Mouse (Mus musculus) layer of hippocampus, adult 8-10 months (tissue): ENCODE data around the gene Olfr743. TPM values are rescaled to one million over a fixed set of nuclear protein-coding genes. Genes with fewer than 3 reads are reported as not detected.
"Not testable (repeated sequence)": the region's sequence is repeated elsewhere in the genome, so short reads cannot be mapped to it uniquely, and the experiment has no call there.

ENCODE experiments used
- DNase-seq, 2 experiments: peaks; one replicate each; pipeline ENCODE4 v3.0.0; 2022; ENCODE audit warnings: low spot score in 2 of 2
- total RNA-seq, 4 experiments: library from RNA; stranded (reverse); gene quantifications; 2 replicates each; pipeline ENCODE4 v1.2.4; 2022

The Olfr743 gene
- not detected for total RNA-seq

DNA sequence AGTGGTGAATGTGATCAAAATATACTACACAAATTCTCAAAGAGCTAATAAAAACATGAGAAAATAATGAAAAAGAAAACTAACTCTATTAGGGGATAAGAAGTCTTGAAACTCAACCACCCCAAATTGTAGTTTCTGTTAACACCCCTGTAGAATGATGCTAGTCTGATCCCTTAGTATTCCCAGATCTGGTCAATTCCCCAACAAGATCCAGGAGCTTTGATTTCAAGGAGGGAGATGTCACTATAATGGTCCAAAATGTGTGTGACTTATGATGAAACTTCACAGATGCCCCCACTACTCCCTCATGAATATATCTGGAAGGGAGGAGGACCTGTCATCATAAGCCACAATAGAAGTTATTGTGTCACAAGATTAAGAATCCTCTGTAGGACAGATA lies at the start of gene Olfr743:
TSS of gene Olfr743 (plus strand) at position 301 of the 400 bp plus-strand sequence.
- DNase-seq, result no peak

DNA sequence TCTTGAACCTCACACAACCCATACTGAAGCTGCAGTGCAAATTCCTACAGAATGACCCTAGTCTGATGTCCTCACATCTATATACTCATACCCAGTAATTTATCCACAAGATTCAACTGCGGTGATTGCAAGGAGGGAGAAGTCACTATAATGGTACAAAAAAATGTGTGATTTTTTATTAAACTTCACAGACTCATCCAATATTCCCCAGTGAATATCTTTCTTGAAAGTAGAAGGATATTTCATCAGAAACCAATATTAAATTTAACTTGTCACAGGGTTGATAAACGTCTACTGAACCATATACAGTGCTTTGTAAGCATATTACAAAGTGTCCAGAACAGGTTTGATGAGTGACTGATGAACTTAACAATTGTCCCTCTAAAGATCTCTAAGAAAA lies 49.2 kb upstream of the Olfr743 start, which contains the start of gene Olfr741:
TSS of gene Olfr741 (plus strand) at position 301 of the 400 bp plus-strand sequence.
- no peak for DNase-seq

DNA sequence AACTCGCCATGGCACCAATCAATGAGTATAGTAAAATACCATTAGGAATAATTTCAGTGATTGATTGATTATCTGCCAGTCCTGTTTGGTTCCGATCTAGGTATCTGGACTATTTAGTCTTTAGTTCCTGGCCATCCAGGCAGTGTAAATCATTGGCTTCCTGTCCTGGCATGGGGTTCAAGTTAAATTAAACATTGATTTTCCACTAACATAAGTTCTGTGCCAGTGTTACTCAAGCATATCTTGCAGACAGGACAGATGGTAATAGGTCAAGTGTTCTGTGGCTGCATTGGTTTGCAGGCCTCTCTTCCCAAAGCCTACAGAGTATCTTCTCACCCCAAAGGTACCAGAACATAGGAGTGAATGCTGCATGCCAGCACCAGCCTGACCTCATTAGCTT lies 43.2 kb upstream of the Olfr743 start:
- no peak for DNase-seq

DNA sequence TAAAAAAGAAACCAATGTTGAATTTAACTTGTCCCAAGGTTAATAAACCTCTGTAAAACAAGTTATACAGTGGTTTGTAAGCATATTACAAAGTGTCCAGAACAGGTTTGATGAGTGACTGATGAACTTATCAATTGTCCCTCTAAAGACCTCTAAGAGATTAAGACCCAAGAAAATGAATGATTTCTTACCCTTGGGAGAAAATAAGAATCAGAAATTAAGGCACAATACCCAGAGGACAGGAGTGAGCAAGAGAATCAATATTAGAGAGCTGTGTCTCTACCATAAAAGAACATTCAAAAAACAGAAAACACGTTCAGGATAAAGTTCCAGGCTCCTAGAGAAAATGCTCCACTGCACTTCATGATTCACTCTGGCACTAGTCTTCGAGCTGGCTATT lies 18.3 kb upstream of the Olfr743 start, which contains the start of gene Olfr742:
TSS of gene Olfr742 (plus strand) at position 301 of the 400 bp plus-strand sequence.
- no peak for DNase-seq

DNA sequence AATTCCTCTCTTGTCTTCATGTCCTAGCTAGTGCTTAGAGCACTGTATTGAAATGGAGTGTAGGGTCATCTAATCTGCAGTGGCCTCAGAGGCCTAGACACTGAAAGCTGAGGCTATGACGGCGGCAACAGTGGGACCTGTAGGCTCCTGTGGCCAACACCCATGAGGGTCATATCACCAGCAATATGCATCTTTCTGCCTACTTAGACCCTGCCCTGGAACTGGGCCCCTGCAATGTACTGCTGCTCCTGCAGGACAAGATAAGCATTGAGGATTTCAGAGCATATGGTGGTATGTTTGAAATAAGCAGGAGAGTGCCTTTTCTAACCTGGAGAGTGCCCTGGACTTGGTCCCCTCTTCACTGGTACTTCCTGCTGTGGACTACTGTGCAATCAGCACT lies 31.1 kb downstream of the Olfr743 start:
- no peak for DNase-seq

DNA sequence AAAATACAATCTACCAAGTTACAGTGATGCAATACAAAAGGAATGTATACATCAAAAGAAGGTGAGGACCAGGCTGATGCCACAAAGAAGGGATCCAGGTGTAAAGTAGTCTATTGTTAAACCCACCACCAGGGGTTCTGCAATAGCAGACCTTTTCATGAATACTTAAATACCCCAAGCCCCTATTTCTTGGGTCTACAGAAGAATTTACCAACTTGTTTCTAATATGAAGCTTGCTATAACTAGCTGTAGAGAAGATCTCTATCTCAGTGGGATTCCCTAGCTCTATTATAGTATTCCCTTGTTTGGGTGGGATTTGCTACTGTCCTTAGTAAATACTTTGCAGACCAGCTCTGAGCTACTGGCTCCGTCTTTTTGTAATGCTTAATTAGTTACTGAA lies 51.4 kb downstream of the Olfr743 start:
- not testable (repeated sequence) for DNase-seq

Other genes starting within 250 kb of the Olfr743 start
- not detected for gene Olfr732, start 237.6 kb upstream of the Olfr743 start, total RNA-seq
- not detected for gene Olfr733, start 220.3 kb upstream of the Olfr743 start, total RNA-seq
- not detected for gene Olfr734, start 195.1 kb upstream of the Olfr743 start, total RNA-seq
- not detected for gene Olfr735, start 173.0 kb upstream of the Olfr743 start, total RNA-seq
- gene Tlr11, start 163.9 kb upstream of the Olfr743 start, total RNA-seq, result not detected
- gene Olfr736, start 140.7 kb upstream of the Olfr743 start, total RNA-seq, result not detected
- not detected for gene Olfr738, start 114.3 kb upstream of the Olfr743 start, total RNA-seq
- not detected for gene Olfr739, start 103.2 kb upstream of the Olfr743 start, total RNA-seq
- gene Olfr740, start 76.3 kb upstream of the Olfr743 start, total RNA-seq, result not detected
- not detected for gene Olfr741, start 49.1 kb upstream of the Olfr743 start, total RNA-seq
- not detected for gene Olfr742, start 18.2 kb upstream of the Olfr743 start, total RNA-seq
- gene Olfr744, start 93.0 kb downstream of the Olfr743 start, total RNA-seq, result not detected
- gene Olfr745, start 117.5 kb downstream of the Olfr743 start, total RNA-seq, result not detected
- gene Olfr746, start 125.2 kb downstream of the Olfr743 start, total RNA-seq, result not detected
- gene Olfr747, start 171.4 kb downstream of the Olfr743 start, total RNA-seq, result not detected
- gene Olfr748, start 185.5 kb downstream of the Olfr743 start, total RNA-seq, result not detected
- gene Olfr749, start 223.3 kb downstream of the Olfr743 start, total RNA-seq, result not detected